Mouse (Mus musculus) olfactory bulb, adult 2 months (tissue): ENCODE data around the gene Uqcr11. TPM values are rescaled to one million over a fixed set of nuclear protein-coding genes. Genes with fewer than 3 reads are reported as not detected.

ENCODE experiments used
- H3K27ac ChIP-seq: fragments of 200-500 bp; 2 replicates; pipeline ENCODE4 v1.5.1; 2012; ENCODE audit warnings: low read depth, low read length; ENCODE audit not compliant: insufficient read depth
- H3K4me1 ChIP-seq: fragments of 200-500 bp; 2 replicates; pipeline ENCODE4 v1.6.1; 2012; ENCODE audit warnings: low read length; ENCODE audit not compliant: control insufficient read depth, insufficient read depth
- H3K4me3 ChIP-seq: fragments of 200-500 bp; 2 replicates; pipeline ENCODE4 v1.5.1; 2012; ENCODE audit warnings: mild to moderate bottlenecking, low read depth, low read length, moderate library complexity; ENCODE audit not compliant: insufficient read depth
- CTCF ChIP-seq: fragments of 200-500 bp; IDR thresholded peaks from 2 replicates; pipeline ENCODE4 v1.5.1; 2012; ENCODE audit warnings: low read depth, mild to moderate bottlenecking, low read length, moderate library complexity; ENCODE audit not compliant: insufficient read depth
- POLR2A ChIP-seq: fragments of 200-500 bp; IDR thresholded peaks from 2 replicates; pipeline ENCODE4 v1.6.1; 2012; ENCODE audit warnings: mild to moderate bottlenecking, low read depth, low read length, moderate library complexity; ENCODE audit not compliant: insufficient read depth
- WGBS: fragments of 180-500 bp; shearing (Covaris S2); methylation state at CpG from one replicate; pipeline ENCODE4 v1.1.7; 2018; 5-methylcytosine and 5-hydroxymethylcytosine counted together
- polyA plus RNA-seq: library from polyadenylated mRNA; stranded (reverse); fragments of >200 nt; gene quantifications from 2 replicates; pipeline ENCODE4 v1.2.4, GENCODE M21; 2012; ENCODE audit warnings: low replicate concordance; ENCODE audit not compliant: missing spikeins, insufficient read depth, insufficient read length

Gene Uqcr11
- not detected in 2 replicates for polyA plus RNA-seq

- Histone ChIP-seq H3K27ac (peak within 1 kb of the TSS; percentile 79), H3K4me1 (peaks cover 25% of the 10 kb centered on the region), H3K4me3 (peak within 1 kb of the TSS; percentile 76)
- peak; percentile 75 for TF ChIP-seq POLR2A
- no peak for TF ChIP-seq CTCF
- 1% methylated on average over 27 of the region's 27 CpGs for WGBS
These were observed at the start of gene Uqcr11 for GRCm38 (mm10) chr10:80406684-80407501. Gene Uqcr11, minus strand, starts transcription at chr10:80406830.

- Histone ChIP-seq H3K27ac (no peak overlapping the region), H3K4me3 (no peak overlapping the region), H3K4me1 (no peaks in the 10 kb centered on the region)
- WGBS, result 87% methylated on average over 5 of the region's 5 CpGs
- no peak for TF ChIP-seq CTCF
- no peak for TF ChIP-seq POLR2A
These were observed 49.1 kb upstream of the Uqcr11 start for GRCm38 (mm10) chr10:80455697-80456096.

GRCm38 (mm10) chr10:80454781-80455180, 48.2 kb upstream of the Uqcr11 start:
- TF ChIP-seq CTCF, result no peak
- TF ChIP-seq POLR2A, result no peak
- WGBS, result 83% methylated on average over 5 of the region's 5 CpGs
- H3K4me3 ChIP-seq, result no peak overlapping the region
- no peak overlapping the region for H3K27ac ChIP-seq
- no peaks in the 10 kb centered on the region for H3K4me1 ChIP-seq

GRCm38 (mm10) chr10:80453601-80454000, 47.0 kb upstream of the Uqcr11 start:
- Histone ChIP-seq H3K27ac (no peak overlapping the region), H3K4me1 (no peaks in the 10 kb centered on the region), H3K4me3 (no peak overlapping the region)
- no peak for TF ChIP-seq CTCF
- TF ChIP-seq POLR2A, result no peak
- 89% methylated on average over 10 of the region's 10 CpGs for whole genome bisulfite sequencing

- H3K4me1 ChIP-seq, result no peaks in the 10 kb centered on the region
- TF ChIP-seq POLR2A (no peak), CTCF (no peak)
- H3K27ac ChIP-seq, result no peak overlapping the region
- no peak overlapping the region for H3K4me3 ChIP-seq
- WGBS, result 18% methylated on average over 6 of the region's 6 CpGs
These were observed 44.0 kb upstream of the Uqcr11 start for GRCm38 (mm10) chr10:80450599-80450998.

- Histone ChIP-seq H3K27ac (no peak overlapping the region), H3K4me3 (no peak overlapping the region)
- peak; percentile 98 for TF ChIP-seq CTCF
- no peak for TF ChIP-seq POLR2A
These were observed 39.4 kb upstream of the Uqcr11 start for GRCm38 (mm10) chr10:80445898-80446601.

GRCm38 (mm10) chr10:80445052-80445451, 38.4 kb upstream of the Uqcr11 start:
- WGBS, result 50% methylated on average over 1 of the region's 1 CpGs
- TF ChIP-seq POLR2A, result no peak
- no peak for TF ChIP-seq CTCF
- H3K4me3 ChIP-seq, result no peak overlapping the region

More at GRCm38 (mm10) chr10:80445898-80446601, 39.4 kb upstream of the Uqcr11 start:
- WGBS, result 8% methylated on average over 26 of the region's 26 CpGs
- no peaks in the 10 kb centered on the region for H3K4me1 ChIP-seq

GRCm38 (mm10) chr10:80444339-80445045, 37.9 kb upstream of the Uqcr11 start:
- no peaks in the 10 kb centered on the region for H3K4me1 ChIP-seq
- H3K4me3 ChIP-seq, result no peak overlapping the region
- no peak overlapping the region for H3K27ac ChIP-seq
- no peak for TF ChIP-seq CTCF
- WGBS, result 53% methylated on average over 5 of the region's 5 CpGs

More at GRCm38 (mm10) chr10:80445052-80445451, 38.4 kb upstream of the Uqcr11 start:
- no peaks in the 10 kb centered on the region for H3K4me1 ChIP-seq
- H3K27ac ChIP-seq, result no peak overlapping the region

GRCm38 (mm10) chr10:80443575-80444278, 37.1 kb upstream of the Uqcr11 start:
- no peak for TF ChIP-seq CTCF
- no peak for TF ChIP-seq POLR2A
- Histone ChIP-seq H3K27ac (no peak overlapping the region), H3K4me1 (no peaks in the 10 kb centered on the region), H3K4me3 (no peak overlapping the region)
- 76% methylated on average over 8 of the region's 8 CpGs for WGBS
